Mouse (Mus musculus) G1E (cell line): ENCODE results near the gene Fam241a.

Experiments used
- CTCF ChIP-seq: IDR thresholded peaks from 2 replicates; pipeline ENCODE4 v1.5.1; 2012; ENCODE audit warnings: low read depth, low read length, inconsistent platforms, mixed read lengths
- GATA1 ChIP-seq: IDR thresholded peaks from 2 replicates; pipeline ENCODE4 v1.6.1; 2012; ENCODE audit warnings: borderline replicate concordance, low read length, inconsistent platforms, mixed read lengths
- POLR2AphosphoS5 ChIP-seq: IDR thresholded peaks from 2 replicates; pipeline ENCODE4 v1.6.1; 2012; ENCODE audit warnings: low read depth, low read length, inconsistent platforms; ENCODE audit not compliant: insufficient replicate concordance
- TAL1 ChIP-seq: conservative IDR thresholded peaks from 2 replicates; pipeline ENCODE4 v1.6.1; 2012; ENCODE audit warnings: low read depth, low read length, inconsistent platforms, mixed read lengths

GRCm38 (mm10) chr3:127852722-127853121 lies 43.4 kb downstream of the Fam241a start:
- TF ChIP-seq CTCF, result no peak
- no peak for TF ChIP-seq GATA1
- no peak for TF ChIP-seq POLR2AphosphoS5
- TF ChIP-seq TAL1, result no peak
